Mouse (Mus musculus) E14TG2a.4 (cell line): ENCODE data around the gene Map7.

ENCODE experiments used
- CTCF ChIP-seq: conservative IDR thresholded peaks from 2 replicates; pipeline ENCODE4 v1.5.1; 2014; ENCODE audit warnings: low read length
- POU5F1 ChIP-seq: IDR thresholded peaks from 2 replicates; pipeline ENCODE4 v1.6.1; 2014; ENCODE audit warnings: low read length, borderline replicate concordance

DNA sequence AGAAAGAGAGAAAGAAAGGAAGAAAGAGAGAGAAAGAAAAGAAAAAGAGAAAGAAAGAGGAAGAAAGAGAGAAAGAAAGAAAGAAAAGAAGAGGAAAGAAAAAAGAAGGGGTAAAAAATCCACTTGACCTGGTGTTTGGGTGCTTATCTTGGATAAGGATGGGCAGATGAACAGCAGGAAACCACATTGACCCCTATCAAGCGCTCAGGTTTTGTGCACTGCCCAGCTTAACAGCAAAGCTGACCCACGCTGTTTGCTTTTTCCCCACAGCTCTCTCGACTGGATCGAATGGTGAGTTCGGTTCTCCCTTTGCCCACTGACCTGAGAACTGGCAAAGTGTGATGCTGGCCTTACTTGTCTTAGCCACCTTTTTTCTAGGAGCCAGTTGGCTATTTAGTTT is 36.8 kb upstream of the Map7 start:
- TF ChIP-seq CTCF (no peak), POU5F1 (no peak)
